Mouse (Mus musculus) kidney, postnatal 10 days (tissue): ENCODE measurements around the gene Gm8165.
"Not testable (repeated sequence)": the region's sequence is repeated elsewhere in the genome, so short reads cannot be mapped to it uniquely, and the experiment has no call there.

Source experiments
- DNase-seq: peaks from one replicate; pipeline ENCODE4 v3.0.0; 2021; ENCODE audit warnings: mixed read lengths

Gene Gm8165

DNA sequence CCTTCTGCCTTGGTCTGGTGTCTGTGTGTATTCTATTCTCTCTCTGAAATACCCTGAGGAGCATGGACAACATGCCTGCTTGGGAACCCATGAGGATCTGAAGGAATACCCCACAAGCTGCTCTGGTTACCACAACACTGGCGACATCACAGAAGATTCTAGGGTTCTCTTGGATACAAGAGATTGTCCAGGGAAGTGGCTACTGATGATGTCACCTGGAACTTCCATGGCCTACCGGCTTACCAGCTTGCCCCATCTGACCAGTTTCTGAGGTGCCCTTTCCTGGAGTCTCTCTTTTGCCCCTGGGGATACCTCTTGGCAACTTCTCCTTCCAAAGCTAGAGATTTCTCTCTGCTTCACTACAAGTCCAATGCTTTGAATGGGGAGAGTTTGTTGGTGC is at the start of gene Gm8165:
Gm8165 (minus strand) TSS at position 101 of the 400 bp plus-strand sequence.
- DNase-seq = not testable (repeated sequence)

GRCm38 (mm10) chr14:43697621-43698020 is 20.6 kb upstream of the Gm8165 start, which contains the start of gene Gm7324:
TSS of gene Gm7324 (plus strand) at chr14:43697828.
- DNase-seq = not testable (repeated sequence)
